Mouse (Mus musculus): ENCODE measurements around the gene Lcn10. TPM values are rescaled to one million over a fixed set of nuclear protein-coding genes. Genes with fewer than 3 reads are reported as not detected.
"Not testable (repeated sequence)": the region's sequence is repeated elsewhere in the genome, so short reads cannot be mapped to it uniquely, and the experiment has no call there.

The Lcn10 gene
- total RNA-seq (2017) = not detected in 2 replicates

GRCm38 (mm10) chr2:25682426-25682825, at the start of gene Lcn10:
Lcn10 (plus strand) TSS chr2:25682726.
- no peak for ATAC-seq (replicated peaks; ENCODE audit: low read depth, poor library complexity, severe bottlenecking)

GRCm38 (mm10) chr2:25633616-25634015, 48.9 kb upstream of the Lcn10 start:
- no peak for ATAC-seq (replicated peaks; ENCODE audit: low read depth, poor library complexity, severe bottlenecking)

GRCm38 (mm10) chr2:25634046-25634445, 48.5 kb upstream of the Lcn10 start:
- ATAC-seq (replicated peaks; ENCODE audit: low read depth, poor library complexity, severe bottlenecking) = no peak

- no peak for ATAC-seq (replicated peaks; ENCODE audit: low read depth, poor library complexity, severe bottlenecking)
Measured at GRCm38 (mm10) chr2:25639890-25640289, 42.6 kb upstream of the Lcn10 start.

- no peak for ATAC-seq (replicated peaks; ENCODE audit: low read depth, poor library complexity, severe bottlenecking)
Measured at GRCm38 (mm10) chr2:25652902-25653301, 29.6 kb upstream of the Lcn10 start, which contains the start of gene Lcn8. Lcn8 (plus strand) TSS chr2:25653120.

- no peak for ATAC-seq (replicated peaks; ENCODE audit: low read depth, poor library complexity, severe bottlenecking)
Measured at GRCm38 (mm10) chr2:25654502-25654901, 28.0 kb upstream of the Lcn10 start.

- no peak for ATAC-seq (replicated peaks; ENCODE audit: low read depth, poor library complexity, severe bottlenecking)
Measured at GRCm38 (mm10) chr2:25656691-25657090, 25.8 kb upstream of the Lcn10 start.

- no peak for ATAC-seq (replicated peaks; ENCODE audit: low read depth, poor library complexity, severe bottlenecking)
Measured at GRCm38 (mm10) chr2:25657246-25657645, 25.3 kb upstream of the Lcn10 start.

- no peak for ATAC-seq (replicated peaks; ENCODE audit: low read depth, poor library complexity, severe bottlenecking)
Measured at GRCm38 (mm10) chr2:25657652-25658051, 24.9 kb upstream of the Lcn10 start, which contains the start of gene Lcn5. Lcn5 (plus strand) TSS chr2:25657952.

GRCm38 (mm10) chr2:25660279-25660678, 22.2 kb upstream of the Lcn10 start:
- ATAC-seq (replicated peaks; ENCODE audit: low read depth, poor library complexity, severe bottlenecking) = no peak

- no peak for ATAC-seq (replicated peaks; ENCODE audit: low read depth, poor library complexity, severe bottlenecking)
Measured at GRCm38 (mm10) chr2:25661245-25661970, 21.1 kb upstream of the Lcn10 start.

GRCm38 (mm10) chr2:25663511-25663910, 19.0 kb upstream of the Lcn10 start:
- ATAC-seq (replicated peaks; ENCODE audit: low read depth, poor library complexity, severe bottlenecking) = peak; percentile 63

- ATAC-seq (replicated peaks; ENCODE audit: low read depth, poor library complexity, severe bottlenecking) = no peak
Measured at GRCm38 (mm10) chr2:25664125-25664524, 18.4 kb upstream of the Lcn10 start.

GRCm38 (mm10) chr2:25666516-25666915, 16.0 kb upstream of the Lcn10 start:
- no peak for ATAC-seq (replicated peaks; ENCODE audit: low read depth, poor library complexity, severe bottlenecking)

GRCm38 (mm10) chr2:25676486-25676885, 6.0 kb upstream of the Lcn10 start, which contains the start of gene Lcn6:
Lcn6 (plus strand) TSS chr2:25676786.
- ATAC-seq (replicated peaks; ENCODE audit: low read depth, poor library complexity, severe bottlenecking) = no peak

- ATAC-seq (replicated peaks; ENCODE audit: low read depth, poor library complexity, severe bottlenecking) = no peak
Measured at GRCm38 (mm10) chr2:25679559-25679958, 3.0 kb upstream of the Lcn10 start.

- no peak for ATAC-seq (replicated peaks; ENCODE audit: low read depth, poor library complexity, severe bottlenecking)
Measured at GRCm38 (mm10) chr2:25686941-25687340, 4.4 kb downstream of the Lcn10 start.

- peak; percentile 82 for ATAC-seq (replicated peaks; ENCODE audit: low read depth, poor library complexity, severe bottlenecking)
Measured at GRCm38 (mm10) chr2:25694605-25695004, 12.1 kb downstream of the Lcn10 start.

GRCm38 (mm10) chr2:25696951-25697350, 14.4 kb downstream of the Lcn10 start:
- ATAC-seq (replicated peaks; ENCODE audit: low read depth, poor library complexity, severe bottlenecking) = no peak

GRCm38 (mm10) chr2:25698696-25699095, 16.2 kb downstream of the Lcn10 start:
- no peak for ATAC-seq (replicated peaks; ENCODE audit: low read depth, poor library complexity, severe bottlenecking)

GRCm38 (mm10) chr2:25699743-25700142, 17.2 kb downstream of the Lcn10 start, which contains the start of gene Obp2a:
Obp2a (plus strand) TSS chr2:25700043.
- not testable (repeated sequence) for ATAC-seq (replicated peaks; ENCODE audit: low read depth, poor library complexity, severe bottlenecking)

GRCm38 (mm10) chr2:25701001-25701400, 18.5 kb downstream of the Lcn10 start:
- no peak for ATAC-seq (replicated peaks; ENCODE audit: low read depth, poor library complexity, severe bottlenecking)

Measured in common myeloid progenitor, adult 5-6 weeks (primary cell).